Mouse (Mus musculus): ENCODE measurements around the gene 1600014C10Rik.

GRCm38 (mm10) chr7:38187796-38188195 is 4.8 kb downstream of the 1600014C10Rik start:
- TF ChIP-seq FLI1 (IDR thresholded peaks at IDR 0.05; ENCODE audit: low read length) (no peak), GATA1 (IDR thresholded peaks at IDR 0.05; ENCODE audit: borderline replicate concordance, low read length) (no peak)
